Mouse (Mus musculus) left cerebral cortex, adult 8-10 months (tissue): ENCODE data around the gene Tbck. TPM values are rescaled to one million over a fixed set of nuclear protein-coding genes. Genes with fewer than 3 reads are reported as not detected.

Source experiments
- DNase-seq, 2 experiments: peaks; one replicate each; pipeline ENCODE4 v3.0.0; 2022; ENCODE audit warnings: low spot score in 2 of 2
- total RNA-seq, 4 experiments: library from RNA; stranded (reverse); gene quantifications; 2 replicates each; pipeline ENCODE4 v1.2.4; 2022

The Tbck gene
- total RNA-seq, 4 experiments from 2014 or later = 27.9 to 36.1 (median 32.8) TPM

DNA sequence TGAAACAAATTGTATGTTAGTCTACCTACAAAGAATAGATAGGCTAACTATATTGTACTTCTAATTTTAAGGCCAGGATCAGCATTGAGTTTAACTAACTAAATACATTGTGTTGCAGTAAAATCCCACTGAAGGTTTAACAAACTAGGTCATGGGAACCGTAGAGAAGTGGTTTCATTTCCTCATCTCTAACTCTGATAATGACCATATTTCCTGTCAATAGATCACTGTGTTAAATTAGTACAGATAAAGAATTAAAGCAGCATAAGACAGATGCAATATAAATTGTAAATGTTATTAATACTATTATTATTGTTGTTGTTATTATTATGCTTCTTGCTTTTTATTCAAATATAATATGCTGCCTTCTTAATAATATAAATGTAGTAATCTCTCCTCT is 72.3 kb downstream of the Tbck start:
- DNase-seq = no peak

DNA sequence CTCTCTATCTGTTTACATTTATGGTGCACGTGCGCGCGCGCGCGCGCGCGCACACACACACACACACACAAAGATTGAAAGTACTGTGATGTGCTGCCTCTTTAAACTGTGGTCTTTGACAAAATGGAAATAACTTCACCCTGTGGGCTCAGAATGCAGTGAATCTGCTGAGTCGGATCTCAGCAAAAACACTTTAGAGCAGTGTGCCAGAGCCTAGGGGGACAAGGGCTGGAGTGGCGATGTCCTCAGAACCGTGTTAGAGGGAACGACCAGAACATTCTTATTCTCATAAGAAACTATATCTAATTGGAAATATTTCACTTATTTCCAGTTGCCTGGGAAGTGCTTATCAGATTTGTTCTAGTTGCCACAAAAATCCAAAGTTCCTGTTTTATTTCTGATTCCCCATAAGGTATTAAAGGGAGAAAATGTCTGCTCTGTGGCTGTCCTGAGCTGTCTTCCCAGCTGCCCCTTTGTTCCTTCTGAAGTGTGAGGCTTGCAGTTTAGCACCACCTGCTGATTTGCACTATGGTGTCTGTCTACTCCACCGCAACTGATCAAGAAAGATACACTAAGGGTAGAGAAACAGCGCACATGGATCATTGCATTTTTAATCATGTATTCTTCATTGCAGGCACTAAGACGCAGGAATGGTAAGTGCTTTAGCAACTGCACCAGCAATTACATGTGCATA is 82.2 kb downstream of the Tbck start:
- DNase-seq = no peak

DNA sequence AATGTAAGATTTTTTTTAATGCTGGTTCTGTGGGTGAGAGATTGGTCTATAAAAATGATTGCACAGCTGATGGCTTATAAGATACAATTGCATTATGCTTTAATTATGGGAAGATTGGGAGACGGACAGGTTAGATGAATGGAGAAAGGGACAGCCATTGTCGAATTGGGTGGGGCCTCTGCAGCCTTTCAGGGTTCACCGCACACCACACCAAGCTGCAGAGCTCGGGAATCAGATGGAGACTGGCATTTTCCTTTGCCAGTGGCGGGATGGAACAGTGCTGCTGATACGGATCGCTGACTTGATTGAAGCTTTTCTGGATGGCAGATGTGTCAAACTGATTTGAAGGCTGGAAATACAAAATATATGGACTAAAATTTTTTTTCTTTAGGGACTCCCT is 88.1 kb downstream of the Tbck start:
- DNase-seq = no peak

DNA sequence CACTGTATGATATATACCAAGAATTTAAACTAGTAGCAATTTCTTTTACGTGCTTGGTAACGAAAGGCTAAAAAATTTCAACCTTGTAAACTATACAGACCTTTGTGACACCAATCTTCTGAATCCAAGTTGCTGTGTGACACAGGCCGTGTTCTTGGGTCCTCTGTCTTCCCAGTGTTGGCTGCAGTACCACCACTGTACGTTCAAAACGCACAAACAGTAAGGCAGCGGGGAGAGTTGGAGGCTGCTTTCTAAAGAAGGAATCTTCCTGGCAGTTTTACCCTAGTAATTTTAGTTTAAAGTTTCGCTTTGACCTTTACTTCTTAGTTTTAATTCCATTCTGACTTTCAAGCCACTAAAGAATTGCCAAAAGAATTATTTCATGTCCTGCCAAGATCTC is 92.7 kb downstream of the Tbck start:
- DNase-seq = no peak

DNA sequence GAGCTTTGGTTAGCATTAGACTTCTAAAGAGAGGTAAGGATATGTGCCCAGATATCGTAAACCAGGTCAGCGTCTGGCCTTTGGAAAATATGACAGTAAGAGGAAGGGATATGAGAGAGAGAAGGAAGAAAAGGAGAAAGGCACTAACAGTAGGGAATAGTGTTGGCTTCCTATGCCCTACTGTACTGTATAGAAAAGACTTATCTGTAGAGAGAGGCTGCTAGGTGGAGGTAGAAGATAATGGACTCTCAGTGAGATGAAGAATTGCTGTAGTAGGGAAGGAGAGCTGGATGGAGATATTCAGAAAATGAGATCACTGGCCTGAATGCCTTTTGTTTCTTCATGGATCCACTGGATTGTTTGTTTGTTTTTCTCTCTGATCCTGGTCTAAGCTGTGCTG is 97.2 kb downstream of the Tbck start:
- DNase-seq = no peak

DNA sequence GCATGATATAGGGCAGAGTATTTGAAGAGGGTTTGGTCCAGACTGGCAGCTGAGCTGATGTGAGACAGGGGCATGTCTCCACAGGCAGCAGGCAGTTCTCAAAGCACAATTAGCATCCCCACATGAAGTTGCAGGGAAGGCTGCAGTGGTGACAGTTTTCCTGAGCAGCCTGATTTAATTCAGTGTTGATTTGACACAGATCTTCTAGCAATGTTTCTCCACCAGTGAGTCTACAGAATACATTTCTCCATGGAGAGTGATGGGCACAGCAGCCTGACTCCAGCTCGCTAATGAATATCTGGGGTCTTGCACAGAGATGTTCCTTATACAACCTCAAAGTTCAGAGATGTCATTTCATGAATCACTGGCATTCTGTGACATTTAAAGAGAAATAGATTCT is 99.1 kb downstream of the Tbck start:
- DNase-seq = no peak

DNA sequence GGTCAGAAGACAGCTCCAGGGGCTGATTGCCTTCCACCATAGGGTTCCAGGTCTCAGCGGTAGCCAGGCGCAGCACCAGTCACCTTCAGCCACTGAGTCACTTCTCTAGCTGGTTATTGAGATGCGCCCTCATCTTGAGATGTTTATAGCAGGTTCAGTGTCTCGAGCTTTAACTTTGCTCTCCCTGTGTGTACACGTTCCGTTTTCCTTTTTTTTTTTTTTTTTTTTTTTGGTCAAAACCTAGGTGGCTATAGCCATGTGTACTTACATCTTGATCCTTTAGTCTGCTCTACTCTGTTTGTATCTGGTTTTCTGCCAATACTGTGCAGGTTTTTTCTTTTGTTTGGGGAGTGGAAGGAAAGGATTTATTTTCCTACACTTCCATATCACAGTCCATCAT is 100.8 kb downstream of the Tbck start:
- no peak for DNase-seq

DNA sequence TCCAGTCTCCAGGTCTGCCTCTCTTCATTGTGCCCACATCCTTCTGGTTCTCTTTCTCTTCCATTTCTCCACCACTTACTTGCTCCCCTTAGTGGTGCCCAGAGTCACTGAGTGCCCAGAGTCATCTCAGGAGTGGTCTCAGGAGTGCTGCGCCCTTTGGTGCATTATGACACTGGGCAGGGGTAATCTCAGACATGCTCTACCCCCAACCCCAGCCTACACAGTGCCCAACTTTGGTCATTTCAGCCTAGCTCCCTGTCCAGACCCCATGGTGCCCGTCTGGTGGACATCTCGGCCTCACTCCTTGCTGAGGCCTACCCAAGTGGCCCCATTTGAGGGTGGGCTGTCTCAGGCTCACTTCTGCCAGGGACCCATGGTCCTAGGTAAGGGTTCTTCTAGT is 102.7 kb downstream of the Tbck start:
- no peak for DNase-seq

DNA sequence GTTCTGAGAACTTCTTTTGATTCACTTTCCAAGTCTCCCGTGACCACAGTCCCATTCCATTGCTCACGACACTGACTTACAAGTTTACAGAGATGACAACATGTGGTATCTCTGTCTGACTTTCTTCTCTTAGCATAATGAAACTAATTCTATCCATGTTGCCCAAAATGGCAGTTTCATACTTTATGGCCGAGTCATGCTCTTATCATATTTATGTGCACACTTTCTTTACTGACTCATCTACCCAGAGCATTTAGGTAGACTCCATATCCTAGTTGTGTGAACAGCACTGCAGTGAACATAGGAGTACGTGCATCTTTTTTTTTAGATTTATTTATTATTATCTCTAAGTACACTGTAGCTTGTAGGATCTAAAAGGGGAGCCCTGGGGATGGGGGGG is 103.8 kb downstream of the Tbck start:
- no peak for DNase-seq

DNA sequence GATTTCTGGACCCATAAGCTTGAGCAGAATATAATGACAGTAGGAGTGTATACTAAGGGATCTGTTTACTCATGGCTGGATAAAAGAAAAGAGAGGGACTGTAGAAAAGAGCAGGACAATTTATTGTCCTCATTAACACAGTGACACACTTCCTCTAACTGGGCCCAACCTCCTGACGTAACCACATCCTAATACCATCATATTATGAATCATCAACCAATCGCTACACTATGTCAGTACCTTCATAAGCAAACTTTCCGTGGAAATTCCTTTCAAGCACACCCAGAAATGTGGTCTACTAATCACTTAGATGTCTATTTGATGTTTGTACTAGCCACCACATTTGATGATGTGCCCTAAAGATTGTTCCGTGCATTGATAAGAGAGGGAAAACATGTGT is 107.2 kb downstream of the Tbck start:
- DNase-seq = no peak

DNA sequence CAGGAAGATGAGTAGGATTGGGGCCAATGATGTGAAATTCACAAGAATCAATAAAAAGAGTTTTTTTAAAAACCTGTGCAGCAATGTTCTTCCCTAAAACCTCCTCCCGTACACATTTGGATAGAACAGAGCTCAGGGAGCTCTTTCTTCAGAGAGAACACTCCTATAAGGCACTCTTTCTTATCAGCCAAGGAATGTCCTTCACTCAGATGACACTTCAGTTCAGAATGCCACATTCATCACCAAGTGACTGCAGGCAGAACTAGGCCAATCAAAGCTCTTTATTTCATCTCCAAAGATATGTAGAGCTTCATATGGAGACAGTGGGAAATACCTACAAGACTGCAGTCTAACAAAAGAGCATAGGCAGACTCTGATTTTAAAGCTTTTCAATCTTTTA is 116.3 kb downstream of the Tbck start:
- DNase-seq = no peak

DNA sequence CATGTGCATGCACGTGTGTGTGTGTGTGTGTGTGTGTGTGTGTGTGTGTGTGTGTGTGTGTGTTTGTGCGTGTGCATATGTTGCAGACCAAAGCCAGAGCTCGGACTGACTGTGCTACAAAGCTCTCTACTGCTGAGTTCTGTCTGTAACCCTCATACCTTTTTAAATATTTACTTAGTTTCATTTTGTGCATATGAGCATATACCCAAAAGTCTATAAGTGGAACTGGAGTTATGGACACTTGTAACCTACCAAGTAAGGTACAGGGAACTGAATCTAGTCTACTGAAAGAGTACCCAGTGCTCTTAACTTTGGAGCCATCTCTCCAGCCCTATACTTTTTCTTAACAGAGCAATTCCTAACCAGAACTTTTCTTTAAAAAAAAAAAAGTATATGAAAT is 118.0 kb downstream of the Tbck start:
- DNase-seq = no peak

DNA sequence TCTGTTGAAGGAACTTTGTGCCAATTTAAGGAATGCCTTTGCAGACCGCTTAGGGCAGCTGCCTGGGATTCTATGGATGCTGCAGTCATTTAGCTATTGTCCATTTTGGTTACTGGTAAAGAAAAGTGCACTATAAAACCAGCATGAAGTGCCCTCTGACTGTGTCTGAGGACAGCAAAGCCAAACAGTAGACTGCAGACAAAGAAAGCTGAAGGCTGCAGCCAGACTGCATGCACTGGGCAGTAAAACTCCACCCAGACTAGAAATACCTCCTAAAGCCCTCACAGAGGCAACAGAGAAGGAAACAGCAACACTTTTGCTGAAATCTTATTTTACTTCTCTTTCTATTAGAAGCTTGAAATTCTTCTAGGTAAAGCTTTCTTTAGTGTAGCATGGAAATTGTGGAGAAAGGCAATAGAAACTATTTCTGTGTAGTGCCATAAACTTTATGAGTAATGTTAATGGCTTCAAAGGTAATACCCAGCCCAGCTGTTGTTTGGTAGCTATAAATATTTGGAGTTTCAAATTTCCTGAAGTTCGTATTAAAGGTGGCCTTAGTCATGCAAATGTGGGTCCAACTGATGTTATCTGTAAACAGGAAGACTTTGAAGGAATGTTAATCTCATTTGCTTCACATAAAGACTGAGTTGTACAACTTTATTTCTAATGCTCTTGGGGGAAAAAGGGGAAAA is 124.1 kb downstream of the Tbck start:
- no peak for DNase-seq

DNA sequence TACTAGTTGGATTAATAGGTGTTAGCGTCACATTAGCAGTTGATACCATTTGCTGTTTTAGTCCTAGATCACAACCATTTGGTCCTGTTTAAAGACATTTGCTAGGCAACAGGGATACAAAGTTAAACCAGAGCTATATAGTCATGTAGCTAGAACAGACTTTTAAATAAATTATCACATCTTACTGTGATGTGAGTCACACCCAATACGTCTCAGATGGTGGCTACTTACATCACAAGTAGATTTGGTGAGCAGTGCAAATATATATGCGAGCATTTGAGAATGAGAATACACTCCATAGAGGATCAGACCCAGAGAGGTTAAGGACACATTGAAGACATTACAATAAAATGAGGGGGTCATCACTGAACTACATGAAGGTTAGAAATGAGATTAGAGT is 125.0 kb downstream of the Tbck start:
- DNase-seq = no peak

DNA sequence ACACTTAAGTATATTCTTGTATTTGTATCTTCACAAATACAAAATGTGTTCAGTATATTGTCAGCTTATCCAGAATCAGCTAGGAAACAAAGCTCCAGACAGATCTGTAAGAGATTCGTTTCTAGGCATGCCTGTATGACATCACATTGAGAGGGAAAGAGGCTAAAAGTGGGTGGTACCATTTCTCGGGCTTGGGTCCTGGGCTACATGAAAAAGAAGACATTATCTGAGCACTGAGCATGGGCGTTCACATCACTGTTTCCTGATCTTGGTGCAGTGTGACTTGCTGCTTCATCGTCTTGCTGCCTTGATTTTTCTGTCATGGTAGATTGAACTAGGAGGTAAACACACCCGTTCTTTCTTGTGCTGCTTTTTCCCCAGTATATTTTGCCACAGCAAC is 127.8 kb downstream of the Tbck start:
- no peak for DNase-seq

DNA sequence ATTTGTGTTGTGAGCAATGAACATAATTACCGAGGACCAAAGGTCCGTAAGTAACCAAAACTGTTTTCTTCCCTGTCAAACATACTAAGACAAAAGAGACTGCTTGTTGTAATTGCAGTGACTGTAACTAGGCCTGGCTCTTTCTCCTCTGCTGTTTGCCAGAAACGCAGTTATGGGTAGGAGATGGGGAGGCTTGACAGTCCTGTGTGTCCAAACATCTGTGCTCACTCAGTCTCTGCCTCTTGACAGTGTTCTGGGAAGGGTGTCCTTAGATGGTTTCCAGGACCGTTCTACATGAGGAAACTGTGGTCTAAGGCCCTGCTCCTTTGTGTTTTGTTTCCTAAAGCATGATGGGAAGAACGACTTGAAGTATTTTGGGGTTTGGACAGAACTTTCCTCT is 128.4 kb downstream of the Tbck start:
- DNase-seq = no peak

DNA sequence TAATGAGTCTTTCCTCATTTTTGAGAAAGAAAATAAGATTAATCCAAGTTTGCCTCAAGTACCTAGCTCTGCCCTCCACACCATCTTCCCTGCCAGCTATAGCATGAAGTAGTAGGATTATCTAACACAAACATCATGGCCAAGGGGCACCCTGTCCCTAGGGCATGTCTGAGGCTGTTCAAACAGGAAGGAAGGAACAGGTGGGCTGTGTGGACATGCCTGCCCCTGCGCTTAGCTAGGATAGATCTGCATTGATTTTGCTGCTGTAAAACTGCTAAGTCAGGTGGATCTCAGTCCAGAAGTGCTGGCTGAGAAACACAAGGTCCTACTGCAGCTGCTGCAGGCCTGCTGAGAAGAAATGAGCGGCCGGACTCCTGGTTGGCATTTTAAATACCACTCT is 129.2 kb downstream of the Tbck start:
- no peak for DNase-seq

DNA sequence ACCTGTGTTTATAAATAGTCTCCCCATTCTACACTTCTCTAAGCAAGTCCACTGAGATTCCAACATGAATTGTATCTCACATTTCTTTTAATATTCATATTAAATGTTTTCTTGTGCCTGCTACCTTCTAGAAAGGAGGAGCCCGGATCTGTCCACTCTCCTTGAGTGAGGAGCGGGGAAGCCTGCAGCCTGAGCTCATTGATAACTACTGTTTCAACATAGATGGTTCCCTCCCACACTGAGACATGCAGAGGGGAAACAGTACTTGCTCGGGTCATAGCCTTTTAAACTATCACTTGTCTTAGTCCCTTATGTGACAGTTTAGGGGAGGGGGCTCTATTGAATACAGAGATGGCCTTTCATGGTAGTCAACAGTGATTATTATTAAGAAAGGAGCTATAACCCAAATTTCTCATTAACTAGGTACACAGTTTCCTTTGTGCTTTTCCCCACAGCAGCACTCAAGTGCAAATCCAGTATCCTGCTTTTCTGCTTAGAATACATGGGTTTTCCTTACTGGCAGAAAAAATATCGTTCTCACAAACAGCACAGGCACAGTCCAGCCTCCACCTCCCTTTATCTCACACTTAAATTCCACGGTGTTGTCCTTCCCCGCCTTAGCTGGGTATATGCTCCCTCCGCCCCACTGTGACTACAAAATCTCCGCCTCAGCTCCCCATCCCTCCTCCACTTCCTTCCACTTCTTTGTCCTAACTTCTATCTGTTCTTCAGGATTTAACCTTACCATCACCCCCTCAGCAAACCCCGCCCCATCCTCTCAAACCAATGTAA is 130.0 kb downstream of the Tbck start:
- DNase-seq = no peak

DNA sequence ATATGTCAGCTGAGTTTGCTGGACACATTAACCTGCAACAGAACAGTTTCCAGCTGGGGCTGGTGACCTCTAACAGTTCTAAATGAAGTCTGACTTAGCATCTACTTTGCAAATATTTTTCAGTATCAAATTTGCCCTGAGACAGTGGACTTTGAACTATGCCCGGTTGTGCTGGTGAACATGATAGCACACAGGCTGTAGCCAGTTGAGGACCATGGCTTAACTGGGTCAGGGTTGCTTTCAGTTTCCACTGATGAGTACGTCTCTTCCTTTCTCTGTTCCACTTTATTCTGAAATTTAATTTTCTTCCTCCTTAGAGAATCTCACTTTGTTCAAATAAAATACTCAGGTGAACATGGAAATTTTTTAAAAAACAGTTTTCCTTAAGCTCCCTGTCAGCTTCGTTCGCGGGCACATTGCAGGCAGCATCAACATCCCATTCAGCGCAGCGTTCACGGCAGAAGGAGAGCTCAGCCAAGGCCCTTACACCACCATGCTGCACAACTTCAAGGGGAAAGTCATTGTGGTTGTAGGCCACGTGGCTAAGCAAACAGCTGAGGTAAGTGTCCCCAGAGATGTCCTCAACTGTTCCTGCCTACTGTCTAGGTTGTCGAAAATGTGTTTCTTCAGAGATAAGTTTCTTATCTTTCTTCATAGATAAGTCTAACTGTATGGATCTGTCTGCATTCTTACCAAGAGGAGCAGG is 131.0 kb downstream of the Tbck start:
- no peak for DNase-seq

DNA sequence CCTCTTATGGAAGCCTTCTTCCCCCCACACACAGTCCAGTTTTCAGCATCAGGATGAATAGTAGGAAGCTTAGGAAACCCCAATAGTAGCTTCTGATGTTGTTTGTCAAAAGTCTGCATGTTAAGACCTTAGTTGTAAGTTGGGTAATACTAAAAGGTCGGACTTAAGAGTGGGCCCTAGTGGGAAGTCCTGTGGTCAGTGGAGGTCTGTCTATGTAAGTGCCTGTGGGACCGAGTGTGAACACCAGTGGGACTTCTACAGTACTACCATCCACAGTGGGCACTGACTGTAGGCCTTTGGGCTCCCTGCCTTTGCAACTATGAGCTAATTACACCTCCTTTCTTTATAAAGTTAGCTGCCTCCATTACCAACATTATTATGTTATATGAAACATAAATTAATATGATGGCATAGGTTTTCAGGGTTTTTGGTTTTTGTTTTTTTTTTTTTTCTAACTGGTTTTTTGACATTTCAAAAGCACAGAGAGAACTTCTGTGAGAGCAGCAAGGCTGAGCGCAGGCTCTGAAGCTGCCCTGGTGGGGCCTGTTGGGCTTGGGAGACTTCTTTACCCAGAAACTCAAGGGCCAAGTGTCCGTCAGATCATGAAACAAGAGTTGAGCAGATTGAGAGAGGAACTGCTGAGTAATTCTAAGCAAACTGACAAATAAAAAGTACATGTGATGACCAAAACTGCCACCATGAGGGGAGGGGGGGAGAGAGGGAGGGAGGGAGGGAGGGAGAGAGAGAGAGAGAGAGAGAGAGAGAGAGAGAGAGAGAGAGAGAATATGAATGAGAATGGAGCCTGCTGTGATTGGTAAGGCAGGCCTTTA is 131.8 kb downstream of the Tbck start:
- DNase-seq = no peak

DNA sequence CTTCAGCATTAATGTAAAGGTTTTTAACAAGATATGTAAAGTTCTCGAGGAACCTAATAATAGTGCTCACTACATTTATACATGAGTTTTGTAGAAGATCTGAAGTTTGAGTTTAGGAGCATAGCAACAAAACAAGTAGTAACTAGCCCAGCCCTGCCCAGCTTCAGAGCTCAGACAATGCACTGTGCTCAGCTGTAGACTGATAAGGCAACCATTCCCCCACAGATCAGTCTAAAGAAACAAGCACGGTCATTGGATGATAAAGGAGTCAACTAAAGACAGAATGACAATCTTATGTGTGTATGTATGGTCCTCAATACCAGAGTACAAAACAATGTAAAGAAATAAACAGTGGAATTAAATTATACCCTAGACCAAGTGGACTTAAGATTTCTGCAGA is 135.5 kb downstream of the Tbck start:
- DNase-seq = no peak
